Mouse (Mus musculus) small intestine, adult 2 months (tissue): ENCODE data around the gene Col9a1. TPM values are rescaled to one million over a fixed set of nuclear protein-coding genes. Genes with fewer than 3 reads are reported as not detected.

Experiments
- H3K27ac ChIP-seq: fragments of 200-500 bp; 2 replicates; pipeline ENCODE4 v1.5.1; 2012; ENCODE audit warnings: low read depth, low read length, control low read depth, inconsistent platforms; ENCODE audit not compliant: insufficient read depth
- H3K27me3 ChIP-seq: fragments of 200-500 bp; 2 replicates; pipeline ENCODE4 v1.6.1; 2012; ENCODE audit warnings: mild to moderate bottlenecking, moderate library complexity, low read length, inconsistent platforms; ENCODE audit not compliant: control insufficient read depth, insufficient read depth
- H3K36me3 ChIP-seq: fragments of 200-500 bp; 2 replicates; pipeline ENCODE4 v1.6.1; 2012; ENCODE audit warnings: mild to moderate bottlenecking, low read length, control low read depth, inconsistent platforms; ENCODE audit not compliant: control insufficient read depth, insufficient read depth
- H3K4me1 ChIP-seq: fragments of 200-500 bp; 2 replicates; pipeline ENCODE4 v1.6.1; 2012; ENCODE audit warnings: low read length, inconsistent platforms, mixed read lengths; ENCODE audit not compliant: control insufficient read depth, insufficient read depth, insufficient read length
- H3K4me3 ChIP-seq: fragments of 200-500 bp; 2 replicates; pipeline ENCODE4 v1.5.1; 2012; ENCODE audit warnings: low read depth, mild to moderate bottlenecking, control low read depth, inconsistent platforms, low read length, moderate library complexity
- CTCF ChIP-seq: fragments of 200-500 bp; IDR thresholded peaks from 2 replicates; pipeline ENCODE4 v1.5.1; 2012; ENCODE audit warnings: low read depth, mild to moderate bottlenecking, control low read depth, inconsistent platforms, low read length, moderate library complexity, mixed read lengths; ENCODE audit not compliant: insufficient replicate concordance, insufficient read length; ENCODE audit errors: extremely low read depth
- POLR2A ChIP-seq: fragments of 200-500 bp; IDR thresholded peaks from 2 replicates; pipeline ENCODE4 v1.6.1; 2012; ENCODE audit warnings: low read depth, mild to moderate bottlenecking, control low read depth, inconsistent platforms, low read length, moderate library complexity
- WGBS: fragments of 180-500 bp; shearing (Covaris S2); methylation state at CpG from one replicate; pipeline ENCODE4 v1.1.7; 2018; 5-methylcytosine and 5-hydroxymethylcytosine counted together
- polyA plus RNA-seq: library from polyadenylated mRNA; depleted of rRNA; stranded (reverse); fragments of >200 nt; gene quantifications from 2 replicates; pipeline ENCODE4 v1.2.3, GENCODE M21; 2012

Gene Col9a1
- polyA plus RNA-seq, 1 experiment, result not detected

DNA sequence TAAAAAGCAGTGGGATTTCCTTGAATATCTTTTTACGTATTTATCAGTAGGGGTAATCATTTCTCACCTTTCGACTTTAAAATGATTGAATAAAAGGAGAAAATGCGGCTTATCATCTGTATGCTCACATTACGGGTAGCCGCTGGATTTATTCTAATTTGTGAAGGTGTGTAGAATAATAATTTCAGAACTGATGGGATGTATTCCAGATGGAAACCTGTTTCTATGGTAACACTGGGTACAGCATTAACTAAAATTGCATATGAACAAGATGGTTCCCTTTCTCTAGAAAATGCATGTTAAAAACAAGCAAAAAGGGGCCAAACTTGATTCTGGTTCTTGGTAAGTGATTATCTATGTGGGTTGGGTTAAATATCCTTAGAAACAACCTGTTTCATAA is 19.7 kb upstream of the Col9a1 start:
- no peak for TF ChIP-seq POLR2A
- no peak for TF ChIP-seq CTCF
- Histone ChIP-seq H3K27me3 (no peaks in the 10 kb centered on the region), H3K4me3 (no peak overlapping the region), H3K4me1 (no peaks in the 10 kb centered on the region), H3K27ac (no peak overlapping the region), H3K36me3 (no peaks in the 10 kb centered on the region)
- WGBS, result 95% methylated on average over 5 of the region's 5 CpGs

DNA sequence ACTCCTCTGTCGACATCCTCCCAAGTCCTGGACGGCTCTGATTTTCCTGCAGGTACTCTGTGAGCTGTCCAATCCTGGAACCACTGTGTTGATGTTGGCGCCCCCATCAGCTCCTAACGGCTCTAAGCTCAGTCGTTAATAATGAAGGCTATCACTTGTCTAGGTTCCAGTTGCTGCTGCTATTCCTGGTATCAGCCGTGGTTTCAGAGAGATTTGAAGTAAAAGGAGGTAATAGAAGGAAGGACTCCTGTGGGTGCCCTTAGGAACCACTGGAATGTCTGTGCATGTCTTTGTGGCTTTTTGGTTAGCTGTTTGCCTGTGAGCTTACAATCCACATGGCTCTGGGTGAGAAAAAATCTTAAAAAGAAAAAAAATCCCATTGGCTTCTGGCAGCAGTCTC is 8.0 kb upstream of the Col9a1 start:
- H3K4me3 ChIP-seq, result no peak overlapping the region
- no peaks in the 10 kb centered on the region for H3K4me1 ChIP-seq
- no peaks in the 10 kb centered on the region for H3K27me3 ChIP-seq
- no peak overlapping the region for H3K27ac ChIP-seq
- no peaks in the 10 kb centered on the region for H3K36me3 ChIP-seq
- TF ChIP-seq POLR2A (no peak), CTCF (no peak)
- WGBS, result 36% methylated on average over 6 of the region's 6 CpGs

DNA sequence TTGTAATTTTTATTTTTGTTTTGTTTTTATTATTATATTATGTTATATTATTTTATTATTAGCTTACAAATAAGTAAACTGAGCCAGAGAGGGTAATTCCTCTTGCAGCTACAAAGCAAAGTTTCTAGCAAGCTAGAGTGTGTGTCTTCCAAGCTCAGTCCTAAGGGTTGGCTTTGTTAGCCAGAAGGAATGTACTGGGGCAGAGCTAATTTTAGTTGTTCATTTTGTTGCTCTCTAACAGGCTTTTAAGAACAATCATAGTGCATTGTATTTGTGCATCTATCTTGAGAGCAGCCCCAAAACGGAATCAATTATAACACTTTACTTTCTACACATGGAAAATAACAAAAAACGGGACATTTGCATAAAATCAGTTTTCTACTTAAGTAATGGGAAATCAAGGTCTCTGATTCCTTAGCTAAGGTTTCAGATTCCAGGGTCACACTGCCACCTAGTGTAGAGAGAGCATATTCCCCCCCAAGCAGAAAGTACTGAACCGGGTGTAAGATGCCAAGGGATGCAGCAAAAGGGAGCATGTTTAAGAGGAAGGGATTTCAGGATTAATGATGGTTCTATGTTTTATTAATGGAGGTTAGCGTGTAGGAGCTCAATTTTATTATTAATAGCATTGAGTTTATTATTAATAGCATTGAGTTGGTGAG is 6.1 kb upstream of the Col9a1 start:
- no peaks in the 10 kb centered on the region for H3K27me3 ChIP-seq
- no peaks in the 10 kb centered on the region for H3K36me3 ChIP-seq
- no peaks in the 10 kb centered on the region for H3K4me1 ChIP-seq
- 2% methylated on average over 4 of the region's 4 CpGs for WGBS
- H3K4me3 ChIP-seq, result no peak overlapping the region
- H3K27ac ChIP-seq, result no peak overlapping the region
- TF ChIP-seq CTCF, result no peak
- TF ChIP-seq POLR2A, result no peak

DNA sequence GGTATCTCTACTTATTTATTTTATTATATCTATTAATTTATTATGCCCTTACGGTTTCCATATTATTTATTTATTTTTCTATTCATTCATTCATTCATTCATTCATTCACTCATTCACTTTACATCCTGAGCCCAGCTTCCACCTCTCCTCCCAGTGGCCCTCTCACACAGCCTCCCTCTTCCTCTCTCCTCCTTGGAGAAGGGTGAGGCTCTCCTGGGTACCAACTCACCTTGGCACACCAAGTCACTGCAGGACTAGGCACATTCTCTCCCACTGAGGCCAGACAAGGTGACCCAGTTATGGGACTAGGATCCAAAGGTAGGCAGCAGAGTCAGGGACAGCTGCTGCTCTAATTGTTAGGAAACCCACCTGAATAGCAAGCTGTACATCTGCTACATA is 5.5 kb upstream of the Col9a1 start:
- TF ChIP-seq CTCF (no peak), POLR2A (no peak)
- Histone ChIP-seq H3K4me3 (no peak overlapping the region), H3K36me3 (no peaks in the 10 kb centered on the region), H3K27me3 (no peaks in the 10 kb centered on the region), H3K27ac (no peak overlapping the region), H3K4me1 (no peaks in the 10 kb centered on the region)
- WGBS, result 52% methylated on average over 1 of the region's 1 CpGs

DNA sequence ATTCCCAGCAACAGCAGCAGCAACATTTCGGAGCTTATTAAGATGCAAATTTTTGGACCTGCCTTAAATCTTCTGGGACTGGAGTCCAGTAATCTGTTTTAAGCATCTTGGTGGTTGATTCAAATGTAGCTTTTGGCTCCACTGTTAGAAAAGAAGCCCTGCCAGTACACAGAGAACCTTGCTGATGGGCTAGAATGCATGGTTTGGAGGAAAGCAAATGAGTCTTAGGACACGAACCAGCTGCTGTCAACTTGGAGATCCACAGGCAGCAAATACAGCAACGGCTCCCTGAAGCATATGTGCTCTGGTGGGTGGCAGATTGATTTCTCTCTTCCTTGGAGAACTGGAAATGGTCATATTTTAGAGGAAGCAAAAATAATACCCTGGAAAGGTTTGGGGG is 4.8 kb upstream of the Col9a1 start:
- Histone ChIP-seq H3K36me3 (no peaks in the 10 kb centered on the region), H3K4me3 (no peak overlapping the region), H3K4me1 (no peaks in the 10 kb centered on the region), H3K27ac (no peak overlapping the region), H3K27me3 (no peaks in the 10 kb centered on the region)
- WGBS, result 57% methylated on average over 3 of the region's 3 CpGs
- TF ChIP-seq POLR2A (no peak), CTCF (no peak)

DNA sequence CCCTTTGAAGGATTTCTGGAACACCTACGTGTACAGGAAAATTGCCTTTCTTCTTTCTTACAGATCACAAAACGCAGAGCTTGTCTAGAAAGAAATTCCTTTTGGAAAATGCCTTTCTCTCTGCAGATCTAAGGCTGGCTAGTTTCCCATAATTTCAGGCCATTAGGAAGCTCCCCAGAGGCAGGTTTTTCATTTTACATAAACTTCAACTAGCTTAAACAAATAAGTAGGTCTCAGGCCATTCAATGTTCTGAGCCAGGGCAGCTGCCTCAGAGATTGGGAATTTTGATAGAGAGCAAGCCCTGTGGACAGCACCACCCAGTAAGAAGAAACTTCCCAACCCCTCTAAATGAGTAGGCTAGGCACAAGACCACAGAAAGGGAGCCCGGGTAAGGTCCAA is 1.6 kb upstream of the Col9a1 start:
- WGBS, result 73% methylated on average over 3 of the region's 3 CpGs
- Histone ChIP-seq H3K4me1 (no peaks in the 10 kb centered on the region), H3K27ac (no peak overlapping the region), H3K4me3 (no peak overlapping the region), H3K27me3 (no peaks in the 10 kb centered on the region), H3K36me3 (no peaks in the 10 kb centered on the region)
- TF ChIP-seq CTCF, result no peak
- TF ChIP-seq POLR2A, result no peak

DNA sequence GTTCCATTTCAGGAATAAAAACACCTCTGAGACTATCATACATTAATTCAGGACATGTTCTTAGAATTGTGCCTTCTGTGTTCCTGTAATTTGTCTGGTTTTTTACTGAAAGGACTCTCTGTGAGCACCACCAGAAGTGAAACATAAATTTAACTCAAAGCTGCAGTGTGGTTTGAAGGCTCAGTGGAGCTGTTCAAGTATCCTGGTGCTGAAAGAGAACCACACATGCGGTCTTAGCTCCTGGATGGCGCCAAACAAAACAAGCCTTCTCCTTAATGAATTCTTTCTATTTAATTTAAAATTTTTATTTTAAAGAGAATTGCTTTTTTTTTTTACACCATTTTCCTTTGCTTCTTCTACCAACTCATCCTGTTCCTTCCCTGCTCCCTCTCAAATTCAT is 2.4 kb downstream of the Col9a1 start:
- Histone ChIP-seq H3K4me3 (no peak overlapping the region), H3K36me3 (no peaks in the 10 kb centered on the region), H3K4me1 (no peaks in the 10 kb centered on the region), H3K27ac (no peak overlapping the region), H3K27me3 (no peaks in the 10 kb centered on the region)
- WGBS, result 73% methylated on average over 2 of the region's 2 CpGs
- TF ChIP-seq CTCF (no peak), POLR2A (no peak)

DNA sequence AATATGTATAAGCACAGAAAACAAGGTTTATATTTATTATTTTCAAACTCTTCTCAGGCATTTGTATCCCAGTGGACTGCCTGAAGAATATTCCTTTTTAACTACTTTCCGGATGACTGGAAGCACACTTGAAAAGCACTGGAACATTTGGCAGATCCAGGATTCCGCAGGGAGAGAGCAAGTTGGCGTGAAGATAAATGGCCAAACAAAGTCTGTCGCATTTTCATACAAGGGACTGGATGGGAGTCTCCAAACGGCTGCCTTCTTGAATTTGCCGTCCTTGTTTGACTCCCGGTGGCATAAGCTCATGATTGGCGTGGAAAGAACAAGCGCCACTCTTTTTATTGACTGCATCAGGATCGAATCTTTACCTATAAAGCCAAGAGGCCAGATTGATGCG is 7.6 kb downstream of the Col9a1 start:
- no peak for TF ChIP-seq POLR2A
- TF ChIP-seq CTCF, result no peak
- Histone ChIP-seq H3K4me3 (no peak overlapping the region), H3K36me3 (no peaks in the 10 kb centered on the region), H3K27me3 (no peaks in the 10 kb centered on the region), H3K4me1 (no peaks in the 10 kb centered on the region), H3K27ac (no peak overlapping the region)
- 84% methylated on average over 11 of the region's 11 CpGs for WGBS
